Mouse (Mus musculus) megakaryocyte, embryonic 14.5 days (primary cell): Measurements from ENCODE around the gene Ube2h. TPM values are rescaled to one million over a fixed set of nuclear protein-coding genes. Genes with fewer than 3 reads are reported as not detected.

Source experiments
- H3K27me3 ChIP-seq: replicated peaks from 2 replicates; pipeline ENCODE3; 2012; ENCODE audit warnings: inconsistent platforms
- H3K36me3 ChIP-seq: replicated peaks from 2 replicates; pipeline ENCODE3; 2012; ENCODE audit warnings: low read length, inconsistent platforms, mixed read lengths
- H3K4me1 ChIP-seq: 2 replicates; pipeline ENCODE4 v1.6.1; 2012; ENCODE audit warnings: inconsistent platforms
- H3K4me3 ChIP-seq: replicated peaks from 2 replicates; pipeline ENCODE3; 2012; ENCODE audit warnings: moderate library complexity, mild to moderate bottlenecking, inconsistent platforms
- H3K9me3 ChIP-seq: 2 replicates; pipeline ENCODE4 v1.6.1; 2012; ENCODE audit warnings: inconsistent platforms
- FLI1 ChIP-seq: IDR thresholded peaks from 2 replicates; pipeline ENCODE4 v1.6.1; 2012; ENCODE audit warnings: low read length, inconsistent platforms, mixed read lengths
- GATA1 ChIP-seq: IDR thresholded peaks from 3 replicates; pipeline ENCODE4 v1.6.1; 2012; ENCODE audit warnings: mixed read lengths, low read length, inconsistent platforms, borderline replicate concordance
- polyA plus RNA-seq: library from polyadenylated mRNA; stranded (reverse); fragments of >175 nt; gene quantifications from 2 replicates; pipeline ENCODE4 v1.2.3, GENCODE M21; 2012; ENCODE audit warnings: low replicate concordance; ENCODE audit not compliant: insufficient read depth

Ube2h gene
- polyA plus RNA-seq, 1 experiment: 20.5 TPM

DNA sequence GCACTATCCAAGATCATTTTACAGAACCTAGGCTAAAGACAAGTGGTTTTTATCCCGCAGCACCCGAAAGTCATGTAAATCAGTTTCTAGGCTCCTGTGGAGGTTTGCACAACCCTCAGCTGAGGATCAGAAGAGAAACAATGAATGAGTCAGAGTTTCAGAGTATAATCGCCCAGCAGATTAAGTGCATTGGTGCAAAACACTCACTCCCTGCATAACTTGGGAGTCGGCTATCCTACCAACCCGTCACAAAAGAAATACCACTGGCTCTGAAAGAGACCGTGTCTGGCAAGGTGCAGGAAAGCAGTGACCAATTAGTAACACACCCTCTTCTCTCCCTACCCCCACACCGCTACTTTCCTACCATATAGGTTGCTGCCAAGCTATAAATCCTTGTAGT lies 3.4 kb downstream of the Ube2h start:
- H3K9me3 ChIP-seq: no peaks in the 10 kb centered on the region
- no peak for TF ChIP-seq FLI1
- TF ChIP-seq GATA1: no peak
- peaks cover 49% of the 10 kb centered on the region for H3K36me3 ChIP-seq
- H3K27me3 ChIP-seq: no peaks in the 10 kb centered on the region
- peaks cover 72% of the 10 kb centered on the region for H3K4me1 ChIP-seq
- peak overlapping the region; percentile 91 for H3K4me3 ChIP-seq

- peaks cover 55% of the 10 kb centered on the region for H3K36me3 ChIP-seq
- peaks cover 67% of the 10 kb centered on the region for H3K4me1 ChIP-seq
- no peaks in the 10 kb centered on the region for H3K27me3 ChIP-seq
- H3K9me3 ChIP-seq: no peaks in the 10 kb centered on the region
- H3K4me3 ChIP-seq: peak overlapping the region; percentile 91
- no peak for TF ChIP-seq FLI1
These were observed 4.0 kb downstream of the Ube2h start for GRCm38 (mm10) chr6:30300372-30300771.

DNA sequence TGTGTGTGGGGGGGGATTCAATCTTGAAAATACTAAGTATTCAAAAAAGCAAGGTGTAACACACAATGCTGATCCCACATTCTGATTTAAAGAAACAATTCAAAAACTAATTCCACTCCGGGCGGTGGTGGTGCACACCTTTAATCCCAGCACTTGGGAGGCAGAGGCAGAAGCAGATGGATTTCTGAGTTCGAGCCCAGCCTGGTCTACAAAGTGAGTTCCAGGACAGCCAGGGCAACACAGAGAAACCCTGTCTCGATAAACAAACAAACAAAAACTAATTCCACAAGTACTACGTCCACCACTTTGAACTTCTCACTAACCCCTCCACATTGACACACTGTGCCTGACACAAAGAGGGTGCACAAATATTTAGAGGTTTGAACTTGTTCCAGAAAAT lies 4.7 kb downstream of the Ube2h start:
- Histone ChIP-seq H3K27me3 (no peaks in the 10 kb centered on the region), H3K4me3 (peak overlapping the region; percentile 91), H3K4me1 (peaks cover 64% of the 10 kb centered on the region), H3K9me3 (no peaks in the 10 kb centered on the region), H3K36me3 (peaks cover 62% of the 10 kb centered on the region)
- no peak for TF ChIP-seq GATA1
- no peak for TF ChIP-seq FLI1

- H3K36me3 ChIP-seq: peaks cover 67% of the 10 kb centered on the region
- no peaks in the 10 kb centered on the region for H3K27me3 ChIP-seq
- no peaks in the 10 kb centered on the region for H3K9me3 ChIP-seq
- TF ChIP-seq GATA1: no peak
- no peak for TF ChIP-seq FLI1
- peak overlapping the region; percentile 28 for H3K4me3 ChIP-seq
- peaks cover 67% of the 10 kb centered on the region for H3K4me1 ChIP-seq
These were observed 5.2 kb downstream of the Ube2h start for GRCm38 (mm10) chr6:30299116-30299515.

DNA sequence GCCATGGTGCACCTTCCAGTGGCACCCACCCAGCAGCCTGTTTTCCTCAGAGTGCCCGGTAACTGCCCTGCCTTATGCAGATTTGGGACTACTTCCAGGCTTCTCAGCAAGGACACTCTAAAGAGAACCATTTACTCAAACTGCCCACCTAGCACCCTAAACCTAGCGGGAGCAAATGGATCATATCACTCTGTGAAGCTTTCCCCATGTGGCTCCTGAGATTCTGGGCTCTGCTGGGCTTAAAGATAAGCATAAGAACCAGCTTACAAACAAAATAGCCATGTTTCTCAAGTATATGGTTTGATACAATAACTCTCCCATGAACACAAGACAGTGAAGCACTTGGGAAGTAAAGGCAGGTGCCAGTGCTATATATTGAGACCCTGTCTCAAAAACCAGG lies 11.8 kb downstream of the Ube2h start:
- TF ChIP-seq GATA1 (no peak), FLI1 (no peak)
- H3K36me3 ChIP-seq: peaks cover 87% of the 10 kb centered on the region
- peaks cover 47% of the 10 kb centered on the region for H3K4me1 ChIP-seq
- H3K27me3 ChIP-seq: no peaks in the 10 kb centered on the region
- no peaks in the 10 kb centered on the region for H3K9me3 ChIP-seq
- H3K4me3 ChIP-seq: no peak overlapping the region

- no peak for TF ChIP-seq FLI1
- no peak for TF ChIP-seq GATA1
These were observed 16.4 kb downstream of the Ube2h start for GRCm38 (mm10) chr6:30287958-30288357.

DNA sequence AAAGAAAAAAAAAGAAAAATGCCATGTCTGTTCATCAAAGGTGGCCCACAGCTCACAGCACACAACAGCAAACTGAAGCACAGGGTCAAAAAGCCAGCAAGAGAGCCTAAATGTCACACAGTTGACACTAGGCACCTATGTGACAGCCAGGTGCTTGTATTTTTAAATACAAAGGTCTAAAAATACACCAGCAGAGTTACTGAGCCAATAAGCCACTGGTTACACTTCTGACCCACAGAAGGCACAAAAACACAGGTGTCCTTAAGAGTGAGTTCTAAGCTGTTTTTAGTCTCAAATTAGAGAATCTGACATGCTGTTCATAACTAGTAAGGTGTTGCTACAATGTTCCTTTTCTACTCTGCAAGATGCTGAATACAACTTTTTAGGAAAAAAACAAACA lies 17.7 kb downstream of the Ube2h start:
- no peak overlapping the region for H3K4me3 ChIP-seq
- no peak for TF ChIP-seq GATA1
- TF ChIP-seq FLI1: no peak
- no peaks in the 10 kb centered on the region for H3K9me3 ChIP-seq
- H3K36me3 ChIP-seq: peaks cover 91% of the 10 kb centered on the region
- no peaks in the 10 kb centered on the region for H3K27me3 ChIP-seq
- H3K4me1 ChIP-seq: peaks cover 37% of the 10 kb centered on the region

More at GRCm38 (mm10) chr6:30287958-30288357, 16.4 kb downstream of the Ube2h start:
- peak overlapping the region; percentile 73 for H3K4me3 ChIP-seq
- H3K9me3 ChIP-seq: no peaks in the 10 kb centered on the region
- H3K36me3 ChIP-seq: peaks cover 90% of the 10 kb centered on the region
- peaks cover 36% of the 10 kb centered on the region for H3K4me1 ChIP-seq
- H3K27me3 ChIP-seq: no peaks in the 10 kb centered on the region

GRCm38 (mm10) chr6:30284177-30284576 lies 20.2 kb downstream of the Ube2h start:
- Histone ChIP-seq H3K27me3 (no peaks in the 10 kb centered on the region), H3K9me3 (no peaks in the 10 kb centered on the region), H3K4me3 (no peak overlapping the region), H3K4me1 (peaks cover 40% of the 10 kb centered on the region), H3K36me3 (peaks cover 95% of the 10 kb centered on the region)
- TF ChIP-seq FLI1: no peak

DNA sequence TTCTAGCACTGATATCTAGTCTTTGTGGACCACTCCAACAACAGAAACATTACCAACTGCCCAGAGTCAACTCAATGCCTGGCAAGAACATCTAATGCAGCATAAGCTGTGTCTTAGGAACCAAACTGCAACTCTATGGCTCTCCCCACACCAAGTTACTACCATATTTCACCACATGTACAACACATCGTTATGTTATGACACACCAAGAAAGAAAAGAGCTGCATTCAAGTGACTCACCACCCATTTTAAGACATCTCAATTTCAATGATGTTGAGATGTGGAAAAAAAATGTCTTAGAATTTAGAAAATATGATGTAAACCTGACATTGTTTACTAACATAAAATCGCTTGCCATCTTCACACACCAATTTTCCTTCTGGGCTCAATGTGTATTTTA lies 22.0 kb downstream of the Ube2h start:
- TF ChIP-seq FLI1: no peak
- TF ChIP-seq GATA1: no peak
- H3K27me3 ChIP-seq: no peaks in the 10 kb centered on the region
- H3K9me3 ChIP-seq: no peaks in the 10 kb centered on the region
- H3K4me3 ChIP-seq: no peak overlapping the region
- H3K36me3 ChIP-seq: peaks cover 97% of the 10 kb centered on the region
- H3K4me1 ChIP-seq: peaks cover 34% of the 10 kb centered on the region; the same call in 1 of the 2 replicates

- Histone ChIP-seq H3K4me3 (no peak overlapping the region), H3K9me3 (no peaks in the 10 kb centered on the region), H3K36me3 (peaks cover 92% of the 10 kb centered on the region), H3K27me3 (no peaks in the 10 kb centered on the region), H3K4me1 (peaks cover 56% of the 10 kb centered on the region)
- TF ChIP-seq GATA1 (no peak), FLI1 (no peak)
These were observed 26.0 kb downstream of the Ube2h start for GRCm38 (mm10) chr6:30278374-30278773.

- no peak for TF ChIP-seq GATA1
- no peak for TF ChIP-seq FLI1
- H3K27me3 ChIP-seq: no peaks in the 10 kb centered on the region
- no peak overlapping the region for H3K4me3 ChIP-seq
- H3K9me3 ChIP-seq: no peaks in the 10 kb centered on the region
- peaks cover 55% of the 10 kb centered on the region for H3K4me1 ChIP-seq
- H3K36me3 ChIP-seq: peaks cover 92% of the 10 kb centered on the region
These were observed 27.5 kb downstream of the Ube2h start for GRCm38 (mm10) chr6:30276882-30277281.
